Mouse (Mus musculus) midbrain, embryonic 12.5 days (tissue): ENCODE measurements at regions not wholly inside any gene's neighbourhood (a gene's known extent, or its start where the extent isn't known, plus 50 kb on each side); places are given as distances from the start of the nearest gene placed in this dataset.

Source experiments
- ATAC-seq: fragments of 200-750 bp; cut with Nextera tagmentation; 2 replicates; pipeline ENCODE4 v1.8.0; 2017; ENCODE audit warnings: low read depth, moderate TSS enrichment, moderate library complexity; ENCODE audit not compliant: low FRiP score
- H3K27ac ChIP-seq: fragments of 300-500 bp; sonication (generic); replicated peaks from 2 replicates; pipeline ENCODE4 v1.5.1; 2016; ENCODE audit warnings: mild to moderate bottlenecking
- H3K27me3 ChIP-seq: fragments of 300-500 bp; sonication (generic); 2 replicates; pipeline ENCODE4 v1.6.1; 2016; ENCODE audit warnings: mild to moderate bottlenecking
- H3K36me3 ChIP-seq: fragments of 300-500 bp; sonication (generic); 2 replicates; pipeline ENCODE4 v1.6.1; 2016
- H3K4me1 ChIP-seq: fragments of 300-500 bp; sonication (generic); 2 replicates; pipeline ENCODE4 v1.6.1; 2016
- H3K4me2 ChIP-seq: fragments of 300-500 bp; sonication (generic); replicated peaks from 2 replicates; pipeline ENCODE4 v1.6.1; 2016; ENCODE audit warnings: mild to moderate bottlenecking, moderate library complexity
- H3K4me3 ChIP-seq: fragments of 300-500 bp; sonication (generic); 2 replicates; pipeline ENCODE4 v1.5.1; 2016; ENCODE audit warnings: mild to moderate bottlenecking
- H3K9ac ChIP-seq: fragments of 300-500 bp; sonication (generic); replicated peaks from 2 replicates; pipeline ENCODE4 v1.6.1; 2016; ENCODE audit warnings: mild to moderate bottlenecking, moderate library complexity
- H3K9me3 ChIP-seq: fragments of 300-500 bp; sonication (generic); 2 replicates; pipeline ENCODE4 v1.6.1; 2016; ENCODE audit warnings: mild to moderate bottlenecking
- WGBS: fragments of 180-500 bp; shearing (Covaris S2); methylation state at CpG from one replicate; pipeline ENCODE4 v1.1.7; 2016; 5-methylcytosine and 5-hydroxymethylcytosine counted together

DNA sequence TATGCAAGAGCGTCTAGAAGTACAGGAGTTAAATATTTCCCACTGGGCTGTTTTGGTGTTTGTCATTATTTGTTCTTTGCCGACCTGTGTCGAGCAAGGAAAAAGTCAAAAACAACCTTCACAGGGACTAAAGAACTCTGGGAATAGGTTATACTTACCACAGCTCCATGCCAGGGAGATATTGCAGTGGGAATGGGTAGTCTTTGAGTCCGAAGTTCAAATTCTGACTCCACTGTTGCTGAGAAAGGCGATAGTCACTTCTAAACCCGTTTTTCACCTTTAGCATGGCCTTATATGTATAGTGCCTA lies 116.8 kb upstream of the Maf start:
- 94% methylated on average over 6 of the region's 6 CpGs for WGBS
- Histone ChIP-seq H3K27me3 (no peaks in the 10 kb centered on the region), H3K4me2 (no peak overlapping the region), H3K9ac (no peak overlapping the region), H3K27ac (no peak overlapping the region), H3K9me3 (no peaks in the 10 kb centered on the region), H3K4me1 (no peaks in the 10 kb centered on the region), H3K4me3 (no peak overlapping the region), H3K36me3 (no peaks in the 10 kb centered on the region)
- ATAC-seq, result no peak

DNA sequence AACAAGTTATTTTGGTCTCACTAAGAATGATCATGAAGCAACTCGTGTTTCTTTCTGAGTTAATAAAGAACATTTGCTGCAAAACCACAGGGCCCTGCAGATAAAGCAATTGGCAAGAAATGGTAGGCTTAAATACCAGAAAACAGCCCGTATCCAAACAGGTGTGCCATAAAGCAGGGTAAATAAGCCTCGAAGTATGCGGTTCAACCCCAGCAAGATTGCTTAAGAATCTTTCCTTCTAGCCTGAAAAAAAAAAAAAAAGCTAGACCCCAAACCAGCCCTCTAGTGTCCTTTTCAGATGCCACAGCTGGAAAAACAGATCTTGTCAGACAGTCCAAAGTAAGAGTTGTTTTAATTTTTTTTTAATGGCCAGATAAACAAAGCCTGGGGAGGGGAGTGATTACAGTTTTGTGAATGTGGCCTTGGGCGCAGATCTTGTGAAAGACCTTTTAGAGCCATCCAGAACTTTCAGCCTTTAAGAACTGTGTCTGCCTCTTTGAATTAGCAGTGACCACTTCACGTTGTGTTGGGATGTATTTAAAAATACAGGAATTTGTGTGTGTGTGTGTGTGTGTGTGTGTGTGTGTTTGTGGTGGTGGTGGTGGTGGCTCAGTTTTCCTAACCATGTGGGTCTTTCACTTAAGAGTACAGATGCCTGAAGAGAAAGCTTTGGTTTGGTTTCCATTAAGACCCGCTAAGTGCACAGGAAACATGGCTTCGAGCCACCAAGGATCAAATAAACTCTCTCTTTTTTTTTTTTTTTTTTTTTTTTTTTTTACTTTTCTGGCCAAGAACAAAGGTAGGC lies 116.3 kb upstream of the Maf start:
- Histone ChIP-seq H3K9me3 (no peaks in the 10 kb centered on the region), H3K27me3 (no peaks in the 10 kb centered on the region), H3K36me3 (no peaks in the 10 kb centered on the region), H3K27ac (no peak overlapping the region), H3K4me3 (no peak overlapping the region), H3K9ac (no peak overlapping the region), H3K4me1 (no peaks in the 10 kb centered on the region), H3K4me2 (no peak overlapping the region)
- no peak for ATAC-seq
- WGBS, result 81% methylated on average over 8 of the region's 8 CpGs

DNA sequence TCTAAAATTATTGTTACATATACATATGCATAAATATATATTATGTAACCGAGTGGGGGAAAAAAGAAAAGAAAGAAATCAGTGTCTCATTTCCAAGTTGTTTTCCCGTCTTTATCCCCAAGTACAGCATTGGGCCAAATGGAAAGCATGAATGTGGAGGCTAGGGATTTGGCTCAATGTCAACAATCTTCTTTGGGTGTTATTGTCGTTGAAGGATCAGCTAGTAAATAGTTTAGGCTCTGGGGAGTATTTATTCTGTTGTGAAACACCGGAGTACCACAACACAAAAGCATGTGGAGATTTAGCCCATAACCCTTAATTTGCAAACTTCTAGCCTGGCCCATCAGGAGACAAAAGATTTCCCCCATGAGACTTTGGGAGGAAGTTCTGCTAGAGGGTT lies 105.8 kb upstream of the Maf start:
- no peak overlapping the region for H3K27ac ChIP-seq
- H3K4me2 ChIP-seq, result no peak overlapping the region
- no peaks in the 10 kb centered on the region for H3K9me3 ChIP-seq
- no peaks in the 10 kb centered on the region for H3K36me3 ChIP-seq
- H3K4me1 ChIP-seq, result no peaks in the 10 kb centered on the region
- 67% methylated on average over 4 of the region's 4 CpGs for WGBS
- ATAC-seq, result no peak
- H3K9ac ChIP-seq, result no peak overlapping the region
- H3K4me3 ChIP-seq, result no peak overlapping the region
- H3K27me3 ChIP-seq, result no peaks in the 10 kb centered on the region

DNA sequence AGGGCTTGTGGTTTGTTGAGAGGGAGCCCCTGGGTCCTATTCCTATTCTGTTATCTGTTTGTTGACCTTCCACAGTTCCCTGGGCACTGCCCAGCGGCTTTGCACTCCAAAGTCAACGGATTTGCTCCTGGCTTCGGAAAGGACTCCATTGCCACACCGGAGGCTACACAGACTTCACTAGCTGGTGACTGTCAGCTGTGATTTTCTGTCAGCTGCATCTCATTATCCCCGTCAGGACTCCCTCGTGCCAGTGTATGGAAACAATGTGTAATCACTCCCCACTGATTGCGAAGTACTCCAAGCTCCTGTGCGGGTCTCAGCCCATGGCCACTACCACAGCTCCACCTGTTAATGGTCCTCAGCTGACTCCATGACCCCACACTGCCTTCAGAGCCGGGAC lies 99.0 kb upstream of the Maf start:
- WGBS, result 45% methylated on average over 9 of the region's 9 CpGs
- Histone ChIP-seq H3K36me3 (no peaks in the 10 kb centered on the region), H3K4me3 (no peak overlapping the region), H3K27ac (no peak overlapping the region), H3K4me2 (no peak overlapping the region), H3K4me1 (peaks cover 8% of the 10 kb centered on the region; the same call in 1 of the 2 replicates), H3K9ac (no peak overlapping the region), H3K27me3 (no peaks in the 10 kb centered on the region), H3K9me3 (no peaks in the 10 kb centered on the region)
- no peak for ATAC-seq

DNA sequence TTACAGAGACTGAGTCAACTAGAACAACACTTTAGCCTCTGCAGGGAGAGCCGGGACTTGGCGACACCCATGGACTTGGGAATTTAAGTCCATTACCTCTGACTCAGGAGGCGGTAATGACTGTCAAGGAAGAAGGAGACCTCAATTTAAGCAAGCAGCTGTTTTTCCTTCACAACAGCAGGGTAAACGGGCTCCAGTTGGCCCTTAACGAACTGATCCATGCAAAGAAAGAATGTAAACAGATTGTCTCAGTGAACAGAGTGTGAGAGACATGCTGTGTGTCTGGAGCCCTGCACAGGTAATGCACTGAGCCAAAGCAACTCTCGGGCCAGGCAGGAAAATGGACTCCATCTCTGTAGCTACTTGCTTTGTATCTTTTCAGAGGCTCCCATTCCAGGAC lies 98.5 kb upstream of the Maf start:
- H3K36me3 ChIP-seq, result no peaks in the 10 kb centered on the region
- H3K4me3 ChIP-seq, result no peak overlapping the region
- no peak overlapping the region for H3K4me2 ChIP-seq
- no peak for ATAC-seq
- no peaks in the 10 kb centered on the region for H3K9me3 ChIP-seq
- H3K9ac ChIP-seq, result no peak overlapping the region
- 77% methylated on average over 6 of the region's 6 CpGs for WGBS
- H3K4me1 ChIP-seq, result peaks cover 8% of the 10 kb centered on the region; the same call in 1 of the 2 replicates
- no peaks in the 10 kb centered on the region for H3K27me3 ChIP-seq
- H3K27ac ChIP-seq, result no peak overlapping the region

DNA sequence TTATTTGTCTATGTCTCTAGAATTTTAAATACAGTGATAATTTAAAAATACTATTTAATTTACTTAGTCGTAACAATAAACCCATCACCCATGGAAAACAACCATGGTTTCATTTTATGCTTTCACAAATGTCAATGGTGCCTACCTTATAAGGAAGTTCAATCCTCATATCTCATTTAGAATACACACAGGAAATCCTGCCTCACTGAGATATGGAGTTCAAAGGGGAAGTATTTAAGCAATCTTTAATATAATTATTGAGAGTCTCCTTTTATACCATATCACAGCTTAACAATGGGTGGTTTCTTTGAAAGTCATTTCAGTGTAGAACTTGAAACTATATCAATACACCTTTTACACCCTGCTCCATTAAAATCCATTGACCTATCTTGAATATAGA lies 86.0 kb upstream of the Maf start:
- no peak overlapping the region for H3K4me3 ChIP-seq
- H3K9ac ChIP-seq, result no peak overlapping the region
- no peak for ATAC-seq
- H3K4me2 ChIP-seq, result no peak overlapping the region
- H3K36me3 ChIP-seq, result no peaks in the 10 kb centered on the region
- no peak overlapping the region for H3K27ac ChIP-seq
- H3K4me1 ChIP-seq, result no peaks in the 10 kb centered on the region
- H3K9me3 ChIP-seq, result no peaks in the 10 kb centered on the region
- H3K27me3 ChIP-seq, result no peaks in the 10 kb centered on the region
- 92% methylated on average over 1 of the region's 1 CpGs for WGBS

DNA sequence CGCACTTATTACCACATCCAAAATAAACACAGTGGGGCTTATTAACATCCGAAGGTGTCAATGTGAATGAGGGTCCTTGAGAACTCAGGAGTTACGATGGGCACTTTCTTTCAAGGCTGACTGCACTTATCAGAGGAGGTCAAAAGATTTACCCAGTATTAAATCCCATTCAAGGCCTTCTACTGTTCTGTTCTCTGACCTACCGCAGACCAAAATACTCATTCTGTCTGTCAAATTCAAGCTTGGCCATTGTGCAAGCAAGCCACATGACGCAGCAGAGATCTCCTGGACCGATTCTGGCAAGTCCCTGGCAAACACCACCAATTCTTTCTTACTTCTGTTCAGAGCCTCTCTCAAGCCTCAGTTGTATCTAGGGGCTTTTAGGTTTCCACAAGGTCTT lies 80.8 kb upstream of the Maf start:
- no peaks in the 10 kb centered on the region for H3K27me3 ChIP-seq
- 43% methylated on average over 6 of the region's 6 CpGs for WGBS
- no peaks in the 10 kb centered on the region for H3K36me3 ChIP-seq
- no peak overlapping the region for H3K4me2 ChIP-seq
- no peaks in the 10 kb centered on the region for H3K4me1 ChIP-seq
- no peaks in the 10 kb centered on the region for H3K9me3 ChIP-seq
- no peak for ATAC-seq
- no peak overlapping the region for H3K27ac ChIP-seq
- no peak overlapping the region for H3K9ac ChIP-seq
- no peak overlapping the region for H3K4me3 ChIP-seq

DNA sequence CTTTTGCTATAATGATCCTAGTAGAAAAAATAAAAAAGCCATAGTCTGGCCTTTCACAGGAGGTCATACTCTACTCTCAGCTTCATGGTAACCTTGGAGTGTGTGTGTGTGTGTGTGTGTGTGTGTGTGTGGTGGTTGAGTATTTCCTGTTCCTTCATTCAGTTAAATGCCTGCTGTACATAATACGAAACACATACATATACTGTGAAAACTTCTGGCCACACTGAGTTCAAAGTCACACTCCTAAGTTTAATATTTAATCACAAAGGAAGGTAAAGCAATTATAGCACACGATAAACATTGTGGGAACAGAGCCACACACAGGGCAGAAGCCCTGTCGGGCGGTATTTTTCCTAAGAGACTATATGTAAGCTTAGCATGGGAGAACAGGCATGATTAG lies 78.6 kb upstream of the Maf start:
- Histone ChIP-seq H3K27ac (no peak overlapping the region), H3K4me1 (no peaks in the 10 kb centered on the region), H3K4me2 (no peak overlapping the region), H3K27me3 (no peaks in the 10 kb centered on the region), H3K36me3 (no peaks in the 10 kb centered on the region), H3K9me3 (no peaks in the 10 kb centered on the region), H3K9ac (no peak overlapping the region), H3K4me3 (no peak overlapping the region)
- 91% methylated on average over 4 of the region's 4 CpGs for WGBS
- no peak for ATAC-seq

DNA sequence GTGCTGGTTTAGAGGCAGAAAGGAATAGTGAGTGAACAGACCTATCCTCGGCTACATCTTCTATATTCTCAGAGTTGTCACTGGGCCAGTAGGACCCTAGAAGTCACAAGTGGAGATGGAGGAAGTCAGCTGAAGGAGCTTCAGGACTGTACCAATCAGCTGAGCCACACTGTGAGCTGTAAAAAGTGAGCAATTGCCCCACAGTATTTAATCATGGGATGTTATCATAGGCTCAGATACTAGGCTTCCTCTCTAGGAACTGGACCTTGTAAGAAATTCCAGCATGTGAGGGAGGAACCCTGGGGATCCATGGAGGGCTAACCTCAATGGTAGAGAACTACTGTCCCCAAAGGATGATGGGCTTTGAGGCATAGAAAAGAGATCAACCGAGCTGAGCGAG lies 78.2 kb upstream of the Maf start:
- H3K4me2 ChIP-seq, result no peak overlapping the region
- no peaks in the 10 kb centered on the region for H3K27me3 ChIP-seq
- no peak for ATAC-seq
- no peaks in the 10 kb centered on the region for H3K36me3 ChIP-seq
- no peaks in the 10 kb centered on the region for H3K4me1 ChIP-seq
- WGBS, result 94% methylated on average over 3 of the region's 3 CpGs
- no peaks in the 10 kb centered on the region for H3K9me3 ChIP-seq
- H3K9ac ChIP-seq, result no peak overlapping the region
- no peak overlapping the region for H3K27ac ChIP-seq
- H3K4me3 ChIP-seq, result no peak overlapping the region

DNA sequence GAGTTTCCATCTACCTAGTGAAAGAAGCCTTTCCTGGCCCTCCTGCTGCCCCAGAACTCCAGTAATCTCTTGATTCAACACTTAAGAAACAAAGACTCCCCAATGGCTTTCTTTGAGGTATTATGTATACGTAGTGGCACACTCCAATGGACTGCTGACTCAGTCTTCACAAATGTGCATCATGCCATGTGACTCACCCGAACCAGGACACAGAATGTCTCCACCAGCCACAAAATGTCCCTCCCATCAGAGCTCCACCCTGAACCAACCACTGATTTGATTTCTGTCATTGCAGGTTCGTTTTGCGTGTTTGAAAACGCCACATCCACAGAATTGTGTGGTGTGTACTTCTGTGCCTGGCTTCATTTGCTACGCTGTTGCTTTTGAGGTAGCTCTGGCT lies 75.8 kb upstream of the Maf start:
- H3K4me3 ChIP-seq, result no peak overlapping the region
- H3K27me3 ChIP-seq, result no peaks in the 10 kb centered on the region
- no peak overlapping the region for H3K27ac ChIP-seq
- no peaks in the 10 kb centered on the region for H3K4me1 ChIP-seq
- no peak overlapping the region for H3K9ac ChIP-seq
- no peak overlapping the region for H3K4me2 ChIP-seq
- H3K9me3 ChIP-seq, result no peaks in the 10 kb centered on the region
- 86% methylated on average over 6 of the region's 6 CpGs for WGBS
- no peak for ATAC-seq
- no peaks in the 10 kb centered on the region for H3K36me3 ChIP-seq

DNA sequence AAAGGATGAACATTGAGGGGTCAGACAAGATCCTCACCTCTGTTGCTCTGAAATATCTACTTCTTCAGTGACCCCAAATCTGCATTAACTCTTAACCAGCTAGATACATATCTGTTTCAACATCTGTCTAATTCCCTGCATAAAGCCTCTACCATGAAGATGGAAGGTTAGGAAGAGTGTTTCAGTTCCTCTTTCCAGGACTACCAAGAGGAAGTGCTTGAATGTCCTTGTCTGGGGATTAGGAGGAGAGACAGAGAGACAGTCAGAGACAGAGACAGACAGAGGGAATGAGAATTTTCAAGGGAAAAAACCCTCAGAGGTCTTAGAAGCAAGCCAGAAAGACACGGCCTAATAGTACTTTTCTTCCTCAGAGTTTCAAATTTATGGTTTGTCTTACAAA lies 70.8 kb upstream of the Maf start:
- Histone ChIP-seq H3K36me3 (no peaks in the 10 kb centered on the region), H3K9ac (no peak overlapping the region), H3K4me1 (no peaks in the 10 kb centered on the region), H3K4me2 (no peak overlapping the region), H3K9me3 (no peaks in the 10 kb centered on the region), H3K4me3 (no peak overlapping the region), H3K27me3 (no peaks in the 10 kb centered on the region), H3K27ac (no peak overlapping the region)
- WGBS, result 80% methylated on average over 1 of the region's 1 CpGs
- ATAC-seq, result no peak

DNA sequence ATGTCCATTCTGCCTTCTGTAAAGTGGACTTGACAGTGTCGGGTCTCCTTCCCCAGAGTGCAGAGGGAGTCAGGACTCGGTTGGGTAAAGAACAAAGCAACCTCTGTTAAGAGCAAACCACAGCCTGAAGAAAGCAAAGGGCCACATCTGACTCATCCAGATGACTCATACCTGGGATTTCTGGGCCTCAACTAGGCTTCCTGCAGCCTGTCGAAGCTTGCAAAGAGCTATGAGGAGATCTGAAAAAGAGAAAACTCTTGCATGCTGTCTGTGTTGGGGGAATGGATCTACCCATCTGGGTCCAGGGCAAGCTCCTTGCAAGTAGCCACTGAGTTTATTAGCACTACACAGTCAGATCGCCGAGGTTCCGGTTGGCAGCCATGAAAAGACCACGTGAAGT lies 63.5 kb upstream of the Maf start:
- Histone ChIP-seq H3K27ac (no peak overlapping the region), H3K4me1 (peaks cover 8% of the 10 kb centered on the region), H3K36me3 (no peaks in the 10 kb centered on the region), H3K9ac (no peak overlapping the region), H3K4me3 (no peak overlapping the region), H3K9me3 (no peaks in the 10 kb centered on the region), H3K27me3 (no peaks in the 10 kb centered on the region), H3K4me2 (no peak overlapping the region)
- WGBS, result 87% methylated on average over 7 of the region's 7 CpGs
- no peak for ATAC-seq

DNA sequence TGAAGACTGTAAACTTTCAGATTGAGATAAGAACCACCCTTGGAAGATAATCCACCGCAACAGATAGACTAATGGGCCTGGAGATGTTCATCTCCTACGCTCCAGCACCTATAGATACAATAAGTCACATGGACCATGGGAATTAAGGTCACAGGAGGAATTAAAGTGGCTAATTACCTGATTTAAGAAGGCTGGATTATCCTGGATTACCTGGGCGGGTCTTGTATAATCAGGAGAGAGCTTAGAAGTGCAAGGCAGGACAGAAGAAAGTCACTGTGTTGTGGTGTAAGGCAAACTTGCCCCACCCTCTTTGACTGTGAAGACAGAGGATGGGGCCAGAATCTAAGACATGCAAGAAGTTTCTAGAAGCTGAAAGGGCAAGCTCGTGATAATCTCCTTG lies 61.0 kb upstream of the Maf start:
- no peak overlapping the region for H3K9ac ChIP-seq
- 92% methylated on average over 4 of the region's 4 CpGs for WGBS
- H3K9me3 ChIP-seq, result no peaks in the 10 kb centered on the region
- no peak overlapping the region for H3K27ac ChIP-seq
- H3K36me3 ChIP-seq, result no peaks in the 10 kb centered on the region
- ATAC-seq, result no peak
- H3K4me2 ChIP-seq, result no peak overlapping the region
- H3K4me1 ChIP-seq, result peaks cover 10% of the 10 kb centered on the region
- no peaks in the 10 kb centered on the region for H3K27me3 ChIP-seq
- no peak overlapping the region for H3K4me3 ChIP-seq
